Mouse (Mus musculus): ENCODE results near the gene Gm17662. TPM values are rescaled to one million over a fixed set of nuclear protein-coding genes. Genes with fewer than 3 reads are reported as not detected.

Gene Gm17662
- total RNA-seq (2021), result not detected

DNA sequence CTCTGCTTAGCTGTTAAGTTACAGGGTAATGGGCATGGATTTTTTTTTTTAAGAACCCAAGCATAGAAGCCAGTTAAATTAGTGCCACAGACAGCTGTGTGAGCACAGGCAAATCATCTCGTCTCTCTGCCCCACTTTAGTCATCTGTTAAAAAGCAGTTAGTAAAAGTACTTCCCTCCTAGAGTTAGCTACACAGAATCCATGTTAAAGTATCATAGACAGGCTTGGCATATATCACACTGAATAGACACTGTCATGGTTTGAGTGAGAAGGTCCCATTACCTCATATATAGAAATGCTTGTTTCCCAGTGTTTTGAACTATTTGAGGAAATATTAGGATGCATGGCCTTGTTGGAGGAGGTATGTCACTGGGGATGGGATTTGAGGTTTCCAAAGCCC, at the start of gene Gm17662:
Gm17662 (plus strand) TSS at position 301 of the 400 bp plus-strand sequence.
- DNase-seq (ENCODE audit: extremely low spot score in 1 of 2, low spot score in 2 of 2), result no peak
- intact Hi-C loops (cut with DNase I), result no loop called here

DNA sequence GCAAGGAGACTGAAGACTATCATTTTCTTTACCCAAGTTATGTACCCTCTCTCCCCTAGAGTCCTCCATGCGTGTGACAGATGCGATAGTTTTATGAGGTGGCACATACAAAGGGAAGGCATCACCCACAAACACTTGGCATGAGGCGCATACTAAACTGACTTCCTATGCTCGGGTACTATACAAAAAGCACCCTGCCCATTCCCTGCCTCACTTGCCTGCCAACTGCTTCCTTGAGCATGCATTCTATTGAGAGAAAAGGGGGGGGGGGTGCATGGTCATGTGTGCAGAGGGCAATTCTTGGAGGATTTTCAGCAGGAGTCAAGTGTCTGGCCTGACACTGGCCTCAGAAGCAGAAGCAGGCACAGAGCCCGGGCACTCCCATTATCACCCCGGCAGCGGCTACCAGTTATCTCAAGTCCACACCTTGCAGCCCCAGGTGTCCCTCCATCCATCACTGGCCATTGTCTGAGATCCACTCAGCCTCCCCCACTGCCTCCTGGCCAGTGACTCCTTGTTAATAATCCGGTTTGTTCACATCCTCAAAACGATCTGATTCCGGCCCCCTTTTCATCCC, 46.3 kb upstream of the Gm17662 start:
- no peak for DNase-seq (ENCODE audit: extremely low spot score in 1 of 2, low spot score in 2 of 2)
- intact Hi-C loops (cut with DNase I), result no loop called here

DNA sequence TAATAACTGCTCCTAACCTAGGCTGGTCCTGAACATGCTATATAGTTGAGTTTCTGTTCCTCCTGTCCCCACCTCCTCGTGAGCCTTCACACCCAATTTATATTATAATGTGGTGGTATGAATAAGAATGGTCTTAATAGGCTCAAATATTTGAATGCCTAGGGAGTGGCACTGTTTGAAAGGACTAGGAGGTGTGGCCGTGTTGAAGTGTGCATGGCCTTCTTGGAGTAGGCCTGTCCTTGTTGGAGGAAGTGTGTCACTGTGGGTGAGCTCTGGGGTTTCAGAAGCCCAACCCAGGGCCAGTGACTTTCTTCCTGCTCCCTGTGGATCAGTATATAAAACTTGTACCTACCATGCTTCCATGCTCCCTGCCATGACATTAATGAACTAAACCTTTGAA, 43.5 kb upstream of the Gm17662 start:
- DNase-seq (ENCODE audit: extremely low spot score in 1 of 2, low spot score in 2 of 2), result no peak
- intact Hi-C loops (cut with DNase I), result no loop called here

DNA sequence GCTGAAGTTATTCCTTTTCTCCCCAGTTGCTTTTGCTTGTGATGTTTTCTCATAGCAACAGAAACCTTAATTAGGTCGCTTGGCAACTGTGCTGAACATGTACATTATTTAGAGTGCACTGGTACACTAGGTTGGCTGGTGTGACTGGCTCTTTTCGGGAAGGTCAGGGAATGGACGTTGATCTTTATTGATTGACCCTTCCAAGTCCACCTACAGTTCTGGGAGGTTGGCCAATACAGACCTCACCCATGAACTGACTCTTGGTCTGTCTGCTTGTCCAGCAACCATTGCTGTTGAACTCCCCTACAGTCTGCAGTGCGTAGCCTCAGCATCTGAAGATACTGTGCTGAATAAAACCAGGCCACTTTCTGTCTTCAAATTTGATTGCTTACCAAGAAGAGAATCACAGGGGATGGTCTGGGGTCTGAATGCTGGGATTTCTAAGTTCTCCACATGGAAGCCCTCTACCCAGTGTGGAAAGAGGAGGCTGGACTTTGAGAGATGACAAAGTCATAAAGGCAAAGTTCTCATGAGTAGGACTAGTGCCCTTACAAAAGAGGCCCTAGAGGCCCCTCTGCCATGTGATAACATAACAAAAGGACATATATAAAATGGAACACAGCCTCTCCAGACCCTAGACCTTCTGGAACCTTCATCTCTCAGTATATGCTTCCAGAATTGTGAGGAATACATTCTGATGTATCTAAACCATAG, 40.5 kb upstream of the Gm17662 start:
- intact Hi-C loops (cut with DNase I), result no loop called here
- DNase-seq (ENCODE audit: extremely low spot score in 1 of 2, low spot score in 2 of 2), result no peak

DNA sequence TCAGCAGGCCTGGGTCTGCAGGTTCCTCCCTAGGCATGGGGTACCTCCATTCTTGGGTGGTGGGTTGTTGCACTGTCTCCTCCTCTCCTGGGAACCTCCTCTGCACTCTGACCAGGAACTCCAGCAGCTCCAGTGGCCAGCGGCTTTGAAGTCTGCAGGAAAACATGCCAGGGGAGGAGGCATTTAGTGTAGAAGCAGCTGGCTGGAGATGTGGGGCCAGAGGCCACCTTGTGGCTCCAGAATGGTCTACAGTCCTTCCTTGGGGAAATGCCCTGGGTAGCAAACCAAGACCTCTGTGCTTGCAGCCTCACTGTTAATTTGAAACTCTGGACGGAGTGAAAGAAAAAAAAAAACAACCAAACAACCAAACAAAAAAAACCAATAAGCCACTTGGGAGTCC, 39.6 kb upstream of the Gm17662 start:
- intact Hi-C loops (cut with DNase I), result no loop called here
- DNase-seq (ENCODE audit: extremely low spot score in 1 of 2, low spot score in 2 of 2), result no peak

DNA sequence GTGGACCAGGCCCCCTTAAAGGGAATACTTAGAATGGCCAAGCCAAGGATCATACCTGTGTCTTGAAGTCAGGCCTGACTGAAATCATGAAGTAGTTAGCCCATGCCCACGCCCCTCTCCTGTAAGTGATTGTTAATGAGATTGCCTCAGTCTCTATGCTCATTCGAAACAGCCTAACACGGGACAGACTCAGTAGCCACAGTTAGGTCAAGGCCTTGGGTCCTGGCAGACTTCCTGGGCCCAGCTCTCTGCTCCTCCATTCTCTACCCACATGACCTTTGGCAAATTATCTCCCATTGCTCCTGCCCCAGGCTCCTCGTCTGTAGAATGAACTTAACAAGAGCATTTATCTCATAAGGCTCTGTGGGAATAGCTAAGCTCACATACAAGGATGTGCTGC, 38.1 kb upstream of the Gm17662 start:
- intact Hi-C loops (cut with DNase I), result no loop called here
- no peak for DNase-seq (ENCODE audit: extremely low spot score in 1 of 2, low spot score in 2 of 2)

DNA sequence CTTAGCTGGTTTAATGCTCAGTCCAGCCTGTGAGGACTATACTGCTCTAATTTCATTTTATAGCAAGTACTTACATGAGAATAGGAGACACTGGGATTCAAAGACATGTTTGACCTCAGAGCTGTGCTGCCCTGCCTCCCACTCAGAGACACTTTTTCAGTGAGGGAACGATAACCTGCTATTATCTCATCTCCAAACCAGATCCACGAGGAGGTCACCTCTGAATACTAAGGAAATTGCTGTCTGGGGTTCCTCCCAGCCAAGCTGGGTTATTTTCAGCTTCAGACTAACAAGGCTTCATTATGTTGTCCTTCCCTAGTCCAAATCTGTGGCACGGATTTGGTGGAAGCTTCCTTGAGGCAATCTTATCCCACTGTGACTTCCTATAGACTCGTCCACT, 37.2 kb upstream of the Gm17662 start:
- no peak for DNase-seq (ENCODE audit: extremely low spot score in 1 of 2, low spot score in 2 of 2)
- intact Hi-C loops (cut with DNase I), result no loop called here

DNA sequence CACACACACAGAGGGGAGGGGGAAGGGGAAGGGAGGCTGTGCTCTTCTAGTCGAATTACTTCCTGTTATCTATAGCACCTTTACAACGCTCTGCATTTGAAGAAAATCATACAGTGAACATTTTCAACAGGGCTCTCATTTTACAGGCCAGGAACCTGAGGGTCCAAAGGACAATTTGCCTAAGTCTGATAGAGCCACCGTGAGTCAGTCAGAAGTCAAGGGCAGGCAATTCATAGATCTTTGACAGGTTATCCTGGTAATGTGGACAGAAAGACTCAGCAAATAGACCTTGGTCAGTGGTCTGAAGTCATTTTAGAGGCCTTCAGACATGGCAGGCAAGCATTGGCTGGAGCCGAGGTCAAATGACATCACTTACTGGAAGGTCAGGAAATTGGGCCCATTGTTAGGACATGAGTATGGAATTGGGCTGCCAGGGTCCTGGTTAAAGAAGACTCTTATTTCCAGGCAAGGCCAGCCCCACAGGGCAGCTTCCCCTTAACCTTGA, 33.5 kb upstream of the Gm17662 start:
- intact Hi-C loops (cut with DNase I), result no loop called here
- no peak for DNase-seq (ENCODE audit: extremely low spot score in 1 of 2, low spot score in 2 of 2)

DNA sequence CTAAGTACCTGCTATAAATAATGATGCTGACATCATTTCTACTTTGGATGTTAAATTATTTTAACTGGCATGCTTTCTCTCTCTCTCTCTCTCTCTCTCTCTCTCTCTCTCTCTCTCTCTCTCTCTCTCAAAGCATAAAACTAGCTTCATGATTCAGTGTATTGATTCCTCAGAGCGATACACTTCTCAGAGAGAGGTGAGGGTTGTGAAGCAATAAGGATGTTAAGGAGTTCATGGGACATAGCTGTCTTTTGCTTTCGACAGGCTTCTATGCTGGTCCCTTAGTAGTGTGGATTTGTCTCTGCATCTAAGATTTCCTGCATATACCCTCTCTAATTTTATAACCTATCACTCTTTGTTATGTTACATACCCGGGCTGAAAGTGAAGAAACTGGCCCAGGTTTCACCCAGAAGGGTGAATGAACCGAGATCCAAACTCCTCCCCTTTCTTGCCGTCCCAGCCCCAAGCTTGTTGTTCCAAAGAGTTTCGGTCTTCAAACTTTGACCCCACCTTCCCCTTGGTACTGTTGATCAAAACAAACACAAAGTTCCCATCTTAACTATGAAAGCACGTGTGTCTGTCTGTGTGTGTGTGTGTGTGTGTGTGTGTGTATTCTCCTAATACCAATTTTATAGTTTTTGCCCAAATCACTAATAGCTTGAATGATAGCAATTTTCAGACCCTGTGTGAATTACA, 32.6 kb upstream of the Gm17662 start:
- DNase-seq (ENCODE audit: extremely low spot score in 1 of 2, low spot score in 2 of 2), result no peak
- intact Hi-C loops (cut with DNase I), result no loop called here

DNA sequence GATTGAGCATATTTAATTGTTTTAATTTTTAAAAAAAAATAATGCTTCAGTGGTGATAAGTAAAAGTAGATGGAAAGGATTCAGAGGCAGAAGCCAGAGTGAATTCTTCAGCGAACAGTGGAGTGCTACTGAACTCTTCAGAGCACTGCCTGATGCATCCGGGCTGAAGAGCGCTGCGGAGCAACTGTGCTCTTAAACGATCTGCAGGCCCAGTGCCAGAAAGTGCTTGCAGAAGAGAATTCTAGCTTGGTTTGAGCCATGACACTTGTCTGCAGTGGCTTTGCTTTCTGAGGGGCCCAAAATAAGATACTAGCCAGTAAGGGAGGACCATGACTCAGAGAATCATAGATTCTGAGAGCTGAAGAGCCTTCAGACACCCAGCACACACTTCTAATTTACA, 28.2 kb upstream of the Gm17662 start:
- DNase-seq (ENCODE audit: extremely low spot score in 1 of 2, low spot score in 2 of 2), result peak; percentile 7 to 39
- intact Hi-C loops (cut with DNase I), result no loop called here

DNA sequence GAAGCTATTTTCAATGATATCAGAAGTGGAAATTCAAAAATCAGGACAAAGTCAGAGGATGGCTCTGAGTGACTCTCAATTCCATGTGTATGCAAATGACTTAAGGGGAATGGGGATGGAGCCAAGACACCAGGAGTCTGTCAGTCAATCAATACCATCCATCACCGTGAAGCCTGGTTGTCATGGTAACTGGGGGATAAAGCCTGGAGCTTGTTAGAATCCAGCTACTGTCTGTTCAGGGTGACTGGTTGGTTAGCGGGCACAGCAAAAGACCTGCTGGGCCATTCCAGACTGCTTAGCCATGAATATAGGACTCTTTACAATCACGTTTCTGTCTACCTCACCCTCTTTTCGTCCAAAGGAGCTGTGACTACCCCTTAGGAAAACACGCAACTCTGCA, 22.0 kb upstream of the Gm17662 start:
- intact Hi-C loops (cut with DNase I), result no loop called here
- DNase-seq (ENCODE audit: extremely low spot score in 1 of 2, low spot score in 2 of 2), result no peak

DNA sequence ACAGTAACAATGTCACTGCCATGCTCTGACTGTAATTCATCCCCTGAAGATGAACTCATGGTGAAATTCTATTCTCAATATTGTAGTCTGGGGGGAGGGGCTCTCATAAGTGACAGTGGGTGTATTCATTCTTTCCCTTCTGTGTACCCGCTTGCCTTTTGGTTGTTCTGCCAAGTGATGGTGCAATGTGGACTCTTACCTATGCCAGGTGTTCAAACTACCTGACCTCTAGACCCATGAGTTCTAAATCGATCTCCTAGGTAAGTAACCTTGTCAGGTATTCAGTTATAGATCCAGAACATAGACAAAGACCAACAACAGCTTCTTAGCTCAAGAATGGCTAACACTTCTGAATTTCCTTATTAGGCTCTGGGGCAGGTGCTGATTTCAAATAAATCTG, 18.8 kb upstream of the Gm17662 start:
- no peak for DNase-seq (ENCODE audit: extremely low spot score in 1 of 2, low spot score in 2 of 2)
- intact Hi-C loops (cut with DNase I), result no loop called here

DNA sequence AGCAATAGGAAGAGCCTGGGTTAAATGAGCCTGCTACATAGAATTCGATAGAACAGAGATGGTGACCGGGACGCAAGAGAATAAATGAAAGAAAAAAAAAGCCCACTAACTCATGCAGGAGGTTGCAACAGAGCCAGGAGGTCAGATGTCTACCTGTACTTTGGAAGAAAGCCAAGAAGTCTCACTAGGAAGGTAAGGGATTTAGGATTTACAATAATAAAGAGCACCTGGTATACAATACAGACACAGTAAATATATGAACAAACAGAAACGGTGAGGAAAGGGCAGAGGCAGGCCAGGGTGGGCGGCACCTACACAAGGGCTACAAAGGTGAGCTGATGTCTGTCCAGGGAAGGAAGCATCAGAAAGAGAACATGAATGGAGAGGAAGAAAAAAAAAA, 14.9 kb upstream of the Gm17662 start:
- intact Hi-C loops (cut with DNase I), result no loop called here
- DNase-seq (ENCODE audit: extremely low spot score in 1 of 2, low spot score in 2 of 2), result no peak

DNA sequence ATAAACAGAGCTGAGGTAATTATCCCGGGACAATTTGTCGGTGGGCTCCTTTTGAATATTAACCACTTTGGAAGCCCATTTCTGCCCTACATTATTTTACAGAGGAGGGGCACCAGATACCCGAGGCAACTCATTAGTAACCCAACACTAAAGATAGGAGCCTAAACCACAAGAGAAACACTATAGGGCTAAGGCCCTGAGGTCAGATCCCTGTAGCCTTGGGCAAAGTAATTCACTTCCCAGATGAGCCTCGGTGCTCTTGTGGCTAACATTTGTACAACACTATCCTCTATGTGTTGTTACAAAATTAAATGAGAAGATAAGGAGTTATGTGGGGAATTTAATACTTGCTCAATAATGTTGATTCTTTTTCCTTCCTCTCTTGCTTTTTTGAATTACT, 13.6 kb upstream of the Gm17662 start:
- intact Hi-C loops (cut with DNase I), result no loop called here
- DNase-seq (ENCODE audit: extremely low spot score in 1 of 2, low spot score in 2 of 2), result no peak

DNA sequence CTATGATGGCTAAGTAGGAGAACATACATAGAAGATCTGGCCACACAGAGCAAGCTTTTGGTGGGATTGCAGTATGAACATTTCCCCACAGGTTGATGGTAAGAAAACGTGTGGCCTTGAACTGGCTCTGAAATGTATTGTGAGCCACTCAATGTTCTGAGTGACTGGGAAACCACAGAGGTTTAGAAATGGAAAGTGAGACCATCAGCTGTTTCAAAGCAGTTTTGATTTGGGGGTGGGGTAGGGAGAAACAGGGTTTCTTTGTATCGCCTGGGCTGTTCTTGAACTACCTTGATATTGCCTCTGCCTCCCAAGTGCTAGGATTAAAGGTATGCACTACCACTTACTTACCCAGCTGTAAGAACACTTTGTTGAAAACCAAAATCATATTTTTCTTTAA, 1.9 kb upstream of the Gm17662 start:
- intact Hi-C loops (cut with DNase I), result no loop called here
- DNase-seq (ENCODE audit: extremely low spot score in 1 of 2, low spot score in 2 of 2), result no peak

DNA sequence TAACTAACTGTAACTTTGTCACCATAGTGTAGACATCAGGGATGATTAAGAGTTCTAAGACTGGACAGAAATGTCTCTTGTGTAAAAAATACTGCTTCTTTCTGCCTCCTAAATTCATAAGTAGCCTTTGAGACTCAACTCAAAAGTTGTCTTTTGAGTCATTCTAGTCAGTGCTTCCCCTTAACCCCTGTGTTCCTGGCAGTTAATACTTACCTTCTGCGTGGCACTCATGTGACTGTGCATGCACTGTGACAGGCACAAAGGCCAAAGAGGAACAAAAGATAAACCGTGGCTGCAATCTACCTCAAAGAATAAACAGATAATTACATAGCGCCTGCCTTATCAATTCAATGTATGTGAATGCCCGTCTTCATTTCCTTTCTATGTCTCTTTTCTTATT, 694 bp downstream of the Gm17662 start:
- no peak for DNase-seq (ENCODE audit: extremely low spot score in 1 of 2, low spot score in 2 of 2)

DNA sequence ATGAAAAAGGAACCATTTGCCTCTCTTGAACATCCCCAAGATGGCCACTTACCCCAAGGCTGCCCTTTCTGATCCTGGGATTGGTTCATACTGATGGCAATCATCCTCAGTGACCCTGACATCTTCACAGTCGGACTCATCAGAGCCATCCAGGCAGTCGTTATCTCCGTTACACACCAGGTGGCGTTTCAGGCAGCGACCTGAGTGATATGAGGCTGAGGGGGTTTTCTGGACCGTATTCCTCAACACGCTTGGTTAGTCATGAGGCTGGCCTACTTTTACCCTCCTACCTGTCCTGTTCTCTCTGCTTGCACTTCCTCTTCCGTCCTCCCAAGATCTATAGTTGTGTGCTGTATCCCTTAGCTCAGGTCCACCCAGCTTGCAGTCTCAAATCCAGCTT, 4.1 kb downstream of the Gm17662 start:
- intact Hi-C loops (cut with DNase I), result no loop called here
- no peak for DNase-seq (ENCODE audit: extremely low spot score in 1 of 2, low spot score in 2 of 2)

More for the DNA sequence above, 694 bp downstream of the Gm17662 start:
- intact Hi-C loops (cut with DNase I), result no loop called here

DNA sequence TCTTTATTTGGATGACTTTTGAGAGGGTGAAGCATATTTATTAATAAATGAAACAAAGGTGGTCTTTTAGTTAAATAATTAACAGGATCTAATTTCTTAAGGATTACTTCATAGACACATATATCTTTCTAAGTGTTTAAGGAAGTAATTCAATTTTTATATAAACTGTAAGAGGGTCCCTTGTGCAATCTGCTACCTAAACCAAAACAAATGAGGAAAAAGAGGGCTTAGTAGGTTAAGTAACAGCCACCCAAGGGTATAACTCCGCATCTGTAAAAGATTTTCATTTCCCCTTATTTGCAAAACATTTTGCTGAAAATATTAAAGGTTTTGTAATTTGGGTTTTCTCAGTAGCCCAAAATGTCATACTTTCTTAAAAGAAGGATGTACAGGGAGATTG, 7.3 kb downstream of the Gm17662 start:
- DNase-seq (ENCODE audit: extremely low spot score in 1 of 2, low spot score in 2 of 2), result no peak
- intact Hi-C loops (cut with DNase I), result no loop called here

DNA sequence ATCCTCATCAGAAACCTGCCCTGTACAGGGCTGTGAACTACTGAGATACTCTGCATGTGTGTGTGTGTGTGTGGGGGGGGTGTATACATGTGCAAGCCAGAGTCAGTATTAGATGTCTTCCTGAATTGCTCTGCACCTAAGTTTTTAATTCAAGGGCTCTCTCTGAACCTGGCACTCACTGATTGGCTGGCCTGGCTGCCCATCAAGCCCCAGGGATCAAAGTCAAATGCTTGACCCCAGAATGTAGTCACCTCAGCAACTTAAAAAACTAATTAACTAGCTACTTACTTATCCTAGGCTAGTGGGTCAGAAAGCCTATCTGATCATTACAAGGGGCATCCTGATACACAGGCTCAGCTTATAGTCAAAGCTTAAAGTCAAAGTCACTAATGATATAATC, 12.5 kb downstream of the Gm17662 start:
- DNase-seq (ENCODE audit: extremely low spot score in 1 of 2, low spot score in 2 of 2), result no peak
- intact Hi-C loops (cut with DNase I), result no loop called here

DNA sequence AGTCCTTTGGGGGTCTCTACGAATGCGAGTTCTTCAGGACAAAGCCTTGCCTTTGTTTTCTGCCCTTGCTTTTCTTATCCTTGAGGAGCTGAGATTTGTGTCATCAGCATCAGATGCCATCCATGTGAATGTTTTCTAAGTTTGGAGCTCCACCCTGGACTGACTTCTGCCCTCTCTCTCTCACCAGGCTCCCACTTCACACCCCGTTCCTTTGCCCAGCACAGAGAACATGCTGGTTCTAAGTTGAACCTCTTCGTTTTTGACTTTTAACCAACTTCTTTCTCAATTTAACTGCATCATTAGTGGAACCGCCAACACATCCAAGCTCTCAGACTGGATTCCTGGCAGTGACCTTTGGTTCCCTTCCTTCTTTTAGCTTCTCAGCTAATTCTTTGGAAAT, 13.1 kb downstream of the Gm17662 start:
- no peak for DNase-seq (ENCODE audit: extremely low spot score in 1 of 2, low spot score in 2 of 2)
- intact Hi-C loops (cut with DNase I), result no loop called here
